In the genomic region with DNA sequence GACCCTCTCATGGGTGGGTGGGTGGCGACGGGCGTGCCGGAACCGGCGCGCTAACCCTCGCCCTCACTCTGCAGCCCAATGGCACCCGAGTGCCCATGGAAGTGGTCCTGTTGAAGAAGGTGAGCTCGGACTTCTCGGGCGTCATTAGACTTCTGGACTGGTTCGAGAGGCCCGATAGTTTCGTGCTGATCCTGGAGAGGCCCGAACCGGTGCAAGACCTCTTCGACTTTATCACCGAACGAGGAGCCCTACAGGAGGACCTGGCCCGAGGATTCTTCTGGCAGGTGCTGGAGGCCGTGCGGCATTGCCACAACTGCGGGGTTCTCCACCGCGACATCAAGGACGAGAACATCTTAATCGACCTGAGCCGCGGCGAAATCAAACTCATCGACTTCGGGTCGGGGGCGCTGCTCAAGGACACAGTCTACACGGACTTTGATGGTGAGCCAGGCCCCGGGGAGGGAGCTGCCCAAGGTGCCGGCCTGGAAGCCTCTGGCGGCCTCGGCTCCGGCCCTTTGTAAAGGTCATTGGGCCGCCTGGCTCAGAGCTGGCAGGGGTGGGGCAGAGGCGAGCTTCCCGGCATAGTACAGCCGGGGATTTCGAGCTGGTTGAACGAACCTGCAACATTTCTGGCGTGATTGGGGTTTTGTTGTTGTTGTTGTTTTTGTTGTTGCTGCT, we compare ENCODE assay signal across 8 mouse cellular contexts. TPM values are rescaled to one million over a fixed set of nuclear protein-coding genes. Genes with fewer than 3 reads are reported as not detected.
A peak's percentile ranks its signal among the peaks of the same experiment; 100 is the strongest.
DNase-seq lines count a peak whose midpoint lies in the region; ATAC-seq lines count a peak whose summit lies in the region.

No protein-coding gene starts in this region.

- H3K4me3 ChIP-seq in liver, embryonic 12.5 days, result peak overlapping the region; percentile 100
- H3K4me3 ChIP-seq in neural tube, embryonic 11.5 days (ENCODE audit: low read depth, low read length), result peak overlapping the region; percentile 97

- H3K4me1 ChIP-seq in liver, embryonic 12.5 days, result peaks cover 59% of the 10 kb centered on the region
- peaks cover 10% of the 10 kb centered on the region; the same call in 1 of the 2 replicates for H3K4me1 ChIP-seq in neural tube, embryonic 11.5 days (ENCODE audit: control insufficient read depth, insufficient read depth, low read length)

- peak; percentile 52 for DNase-seq in 3T3-L1 (ENCODE audit: low read depth, low spot score)
- peak; percentile 41 for DNase-seq in T-cell, adult 2 months (ENCODE audit: low spot score)
- DNase-seq in embryo, embryonic 10.5 days (ENCODE audit: low spot score), result peak; percentile 63
- DNase-seq in heart, adult 18-20 months, result peak; percentile 80 to 82
- DNase-seq in kidney, adult 11 months, result peak; percentile 78
- peak; percentile 62 for DNase-seq in neural tube, embryonic 11.5 days (ENCODE audit: low spot score)
- DNase-seq in thymus, postnatal 25 days, result peak; percentile 59

- peak overlapping the region; percentile 92 for H3K4me2 ChIP-seq in liver, embryonic 12.5 days
- H3K4me2 ChIP-seq in neural tube, embryonic 11.5 days (ENCODE audit: low read depth), result peak overlapping the region; percentile 79

- peak overlapping the region; percentile 100 for H3K27ac ChIP-seq in liver, embryonic 12.5 days
- peak overlapping the region; percentile 95 for H3K27ac ChIP-seq in neural tube, embryonic 11.5 days (ENCODE audit: low read depth, low read length)

- peak overlapping the region; percentile 100 for H3K9ac ChIP-seq in liver, embryonic 12.5 days
- H3K9ac ChIP-seq in neural tube, embryonic 11.5 days (ENCODE audit: low read length), result peak overlapping the region; percentile 92

- WGBS in liver, embryonic 12.5 days (ENCODE audit: insufficient replicate concordance), result under 1% methylated on average over 48 of the region's 48 CpGs
- under 1% methylated on average over 47 of the region's 48 CpGs for WGBS in neural tube, embryonic 11.5 days

- no peaks in the 10 kb centered on the region for H3K27me3 ChIP-seq in liver, embryonic 12.5 days (replicated peaks)
- no peaks in the 10 kb centered on the region for H3K27me3 ChIP-seq in neural tube, embryonic 11.5 days (ENCODE audit: control insufficient read depth, insufficient read depth, low read length)

- no peaks in the 10 kb centered on the region for H3K9me3 ChIP-seq in liver, embryonic 12.5 days (replicated peaks)
- H3K9me3 ChIP-seq in neural tube, embryonic 11.5 days (ENCODE audit: control insufficient read depth, low read length), result no peaks in the 10 kb centered on the region

- ATAC-seq in liver, embryonic 12.5 days, result 0 out of 2 replicates have a peak, but pooled peaks have one; percentile 2
- no peak; the same call in 1 of the 2 replicates for ATAC-seq in neural tube, embryonic 11.5 days (ENCODE audit: insufficient read depth, low FRiP score, low TSS enrichment)

- peaks cover 56% of the 10 kb centered on the region for H3K36me3 ChIP-seq in liver, embryonic 12.5 days
- H3K36me3 ChIP-seq in neural tube, embryonic 11.5 days (ENCODE audit: control insufficient read depth, insufficient read depth, low read length), result peaks cover 8% of the 10 kb centered on the region

RNA-seq across cellular contexts. Expression of a gene that starts 1.2 kb away (rescaled TPM):
- total RNA-seq in heart, adult 18-20 months (2021), result 10 to 100 TPM; 12.7 to 21.2 TPM
- 112 and 114 TPM in 2 replicates for polyA plus RNA-seq in liver, embryonic 12.5 days (2016; fragmentation: Nextera tagmentation; extraction: Ambion mirVana)
- 23.1 and 24.3 TPM in 2 replicates for polyA plus RNA-seq in neural tube, embryonic 11.5 days (2014; fragmentation: Nextera tagmentation; extraction: Ambion mirVana)

RNA-seq across cellular contexts. Expression of a gene that starts 57.7 kb away (rescaled TPM):
- total RNA-seq in heart, adult 18-20 months (2021), result not detected
- polyA plus RNA-seq in liver, embryonic 12.5 days (2016; fragmentation: Nextera tagmentation; extraction: Ambion mirVana), result not detected in 2 replicates
- polyA plus RNA-seq in neural tube, embryonic 11.5 days (2014; fragmentation: Nextera tagmentation; extraction: Ambion mirVana), result not detected in 2 replicates

RNA-seq across cellular contexts. Expression of a gene that starts 57.9 kb away (rescaled TPM):
- 10 to 100 TPM; 12.5 to 13.3 TPM for total RNA-seq in heart, adult 18-20 months (2021)
- 7.4 and 7.9 TPM in 2 replicates for polyA plus RNA-seq in liver, embryonic 12.5 days (2016; fragmentation: Nextera tagmentation; extraction: Ambion mirVana)
- polyA plus RNA-seq in neural tube, embryonic 11.5 days (2014; fragmentation: Nextera tagmentation; extraction: Ambion mirVana), result 19.9 and 22.1 TPM in 2 replicates
